Mouse (Mus musculus) megakaryocyte-erythroid progenitor cell, adult 5 weeks (primary cell): ENCODE data around the gene Ptpn13. TPM values are rescaled to one million over a fixed set of nuclear protein-coding genes. Genes with fewer than 3 reads are reported as not detected.

Source experiments
- polyA plus RNA-seq: library from polyadenylated mRNA; stranded (reverse); fragments of >175 nt; gene quantifications from 2 replicates; pipeline ENCODE4 v1.2.3, GENCODE M21; 2012

Gene Ptpn13
- polyA plus RNA-seq: 0.48 and 0.56 TPM in 2 replicates

GRCm38 (mm10) chr5:103424678-103425319 lies at the start of gene Ptpn13:
Gene Ptpn13 (plus strand): TSS chr5:103425192.

GRCm38 (mm10) chr5:103629111-103629764 lies 204.2 kb downstream of the Ptpn13 start, which contains the start of gene Slc10a6:
Gene Slc10a6 (minus strand): TSS chr5:103629403.

Other genes with a start within 250 kb of the Ptpn13 start
- gene Mapk10, start 213.9 kb upstream of the Ptpn13 start, polyA plus RNA-seq: not detected in 2 replicates
- not detected in 2 replicates for gene Slc10a6, start 204.2 kb downstream of the Ptpn13 start, polyA plus RNA-seq
- not detected in 2 replicates for gene 1700016H13Rik, start 230.8 kb downstream of the Ptpn13 start, polyA plus RNA-seq